Comparison of ENCODE assay signal across 11 mouse cellular contexts in the genomic region with DNA sequence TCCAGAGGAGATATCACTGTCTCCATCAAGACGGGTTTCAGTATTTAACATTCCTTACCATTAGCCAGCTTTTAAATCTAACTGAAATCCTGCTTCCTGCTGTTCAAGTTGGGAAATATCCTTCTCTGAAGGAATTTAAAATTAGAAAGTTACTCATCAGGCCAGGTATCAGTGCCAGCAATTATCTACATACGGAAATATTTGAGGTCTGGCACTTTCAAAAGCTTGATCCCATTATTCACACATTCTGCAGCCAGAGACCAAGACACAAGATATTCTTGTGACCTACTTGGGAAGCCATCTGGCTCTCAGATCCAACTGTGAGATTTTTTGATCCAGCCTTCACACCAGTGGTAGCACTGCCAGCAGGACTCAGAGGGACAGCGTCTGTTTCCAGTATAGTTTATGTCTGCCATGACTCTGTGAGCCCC.
DNase-seq lines count a peak whose midpoint lies in the region; ATAC-seq and TF ChIP-seq lines count a peak whose summit lies in the region.
"Had no signal": no experiment of that assay in that cellular context is flagged by ENCODE, and none has a peak within 500 bp of the region (broad histone marks: within the 10 kb centered on the region; RNA-seq: fewer than 3 reads in every experiment).

No protein-coding gene starts in this region.

- H3K27me3 ChIP-seq in heart, embryonic 10.5 days (ENCODE audit: insufficient read depth, poor library complexity, severe bottlenecking): 0 out of 2 replicates have a peak, but pooled peaks cover under 1% of the 10 kb centered on the region
- no peaks in the 10 kb centered on the region for H3K27me3 ChIP-seq in C2C12 (ENCODE audit: control insufficient read depth, insufficient read depth, insufficient read length)
- H3K27me3 ChIP-seq: embryonic facial prominence, embryonic 12.5 days; limb, embryonic 15.5 days had no signal

- H3ac ChIP-seq in C2C12 (ENCODE audit: control insufficient read depth, insufficient read length, low read depth): no peak overlapping the region

- 60% methylated on average over 3 of the region's 3 CpGs for WGBS in heart, embryonic 10.5 days

- H3K4me1 ChIP-seq in heart, embryonic 10.5 days: no peaks in the 10 kb centered on the region
- H3K4me1 ChIP-seq: embryonic facial prominence, embryonic 12.5 days; limb, embryonic 15.5 days had no signal

- no peak for TF ChIP-seq CTCF in C2C12 (IDR thresholded peaks at IDR 0.05; ENCODE audit: control insufficient read depth, insufficient read depth, insufficient read length)

- H3K9me3 ChIP-seq in heart, embryonic 10.5 days: no peaks in the 10 kb centered on the region
- H3K9me3 ChIP-seq: embryonic facial prominence, embryonic 12.5 days; limb, embryonic 15.5 days had no signal

- H3K79me3 ChIP-seq in C2C12 (ENCODE audit: low read depth): no peaks in the 10 kb centered on the region

- ATAC-seq in granulocyte monocyte progenitor cell, adult 5-6 weeks (replicated peaks; ENCODE audit: poor library complexity, severe bottlenecking): no peak

- no peaks in the 10 kb centered on the region for H3K36me3 ChIP-seq in heart, embryonic 10.5 days
- H3K36me3 ChIP-seq in C2C12 (ENCODE audit: control insufficient read depth, insufficient read depth): no peaks in the 10 kb centered on the region
- H3K36me3 ChIP-seq: embryonic facial prominence, embryonic 12.5 days; limb, embryonic 15.5 days had no signal

- no peak overlapping the region for H3K4me3 ChIP-seq in heart, embryonic 10.5 days
- no peak overlapping the region for H3K4me3 ChIP-seq in C2C12 (ENCODE audit: insufficient read depth, poor library complexity, severe bottlenecking)
- H3K4me3 ChIP-seq: embryonic facial prominence, embryonic 12.5 days; limb, embryonic 15.5 days had no signal

- H3K27ac ChIP-seq in heart, embryonic 10.5 days: no peak overlapping the region
- H3K27ac ChIP-seq: embryonic facial prominence, embryonic 12.5 days; limb, embryonic 15.5 days; macrophage had no signal

- no peaks in the 10 kb centered on the region for H3K79me2 ChIP-seq in C2C12 (ENCODE audit: control insufficient read depth, insufficient read depth)

- DNase-seq in heart, adult 9 months (ENCODE audit: low spot score in 2 of 2): peak; percentile 11 to 13
- no peak for DNase-seq in heart, embryonic 10.5 days (ENCODE audit: low spot score)
- peak; percentile 78 for DNase-seq in 3134 (ENCODE audit: extremely low read depth, insufficient read length, low spot score)
- DNase-seq in cerebellum, adult 9-11 months: peak; percentile 55
- DNase-seq in kidney, postnatal 4 days: no peak
- DNase-seq: gastrocnemius, postnatal 10 days had no signal

TF ChIP-seq in C2C12, 6 proteins besides CTCF, POLR2A, EP300 and RAD21:
- no peak for TF ChIP-seq FOSL1 (IDR thresholded peaks at IDR 0.05; ENCODE audit: insufficient read depth, low read length, poor library complexity, severe bottlenecking)
- peak; percentile 51 for TF ChIP-seq MYOD1 (IDR thresholded peaks at IDR 0.05; ENCODE audit: control insufficient read depth, insufficient read length, low read depth)
- TF ChIP-seq CEBPB (IDR thresholded peaks at IDR 0.05; ENCODE audit: low read depth): peak; percentile 81
- TF ChIP-seq MAX (IDR thresholded peaks at IDR 0.05): peak; percentile 39

Comparison
In these comparisons a context has a peak if more than half of its experiments do, and no peak if none do; other contexts are left out.
1. DNase-seq: peak in heart, adult 9 months (2 of 2), 3134 (single experiment) and cerebellum, adult 9-11 months (single experiment); none in heart, embryonic 10.5 days (single experiment) and kidney, postnatal 4 days (0 of 2).